Mouse (Mus musculus) neural tube, embryonic 10.5 days (tissue): ENCODE measurements around the gene Ephb1.

ENCODE experiments used
- DNase-seq: peaks from one replicate; pipeline ENCODE4 v3.0.0-alpha.2; 2017; ENCODE audit warnings: low spot score; ENCODE audit errors: extremely low spot score

The Ephb1 gene

DNA sequence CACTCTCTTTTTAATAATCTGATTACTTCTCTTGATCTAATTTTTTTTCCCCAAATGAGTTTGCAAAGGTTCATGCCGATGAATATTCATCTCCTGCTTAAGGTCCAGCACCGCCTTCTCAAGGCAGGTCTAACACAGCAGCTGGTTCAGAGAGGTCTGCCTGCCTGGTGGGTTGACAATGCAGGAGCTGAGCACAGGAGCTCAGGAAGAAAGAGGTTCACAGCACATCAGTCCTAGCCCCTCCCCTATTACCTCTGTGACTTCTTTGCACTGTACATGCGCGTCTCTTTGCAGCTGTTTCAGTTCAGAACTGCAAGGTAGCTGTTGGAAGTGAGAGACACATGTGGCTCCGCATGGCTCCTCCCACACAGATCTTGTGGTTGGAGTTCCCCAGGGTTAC lies 281.1 kb downstream of the Ephb1 start:
- DNase-seq = no peak

DNA sequence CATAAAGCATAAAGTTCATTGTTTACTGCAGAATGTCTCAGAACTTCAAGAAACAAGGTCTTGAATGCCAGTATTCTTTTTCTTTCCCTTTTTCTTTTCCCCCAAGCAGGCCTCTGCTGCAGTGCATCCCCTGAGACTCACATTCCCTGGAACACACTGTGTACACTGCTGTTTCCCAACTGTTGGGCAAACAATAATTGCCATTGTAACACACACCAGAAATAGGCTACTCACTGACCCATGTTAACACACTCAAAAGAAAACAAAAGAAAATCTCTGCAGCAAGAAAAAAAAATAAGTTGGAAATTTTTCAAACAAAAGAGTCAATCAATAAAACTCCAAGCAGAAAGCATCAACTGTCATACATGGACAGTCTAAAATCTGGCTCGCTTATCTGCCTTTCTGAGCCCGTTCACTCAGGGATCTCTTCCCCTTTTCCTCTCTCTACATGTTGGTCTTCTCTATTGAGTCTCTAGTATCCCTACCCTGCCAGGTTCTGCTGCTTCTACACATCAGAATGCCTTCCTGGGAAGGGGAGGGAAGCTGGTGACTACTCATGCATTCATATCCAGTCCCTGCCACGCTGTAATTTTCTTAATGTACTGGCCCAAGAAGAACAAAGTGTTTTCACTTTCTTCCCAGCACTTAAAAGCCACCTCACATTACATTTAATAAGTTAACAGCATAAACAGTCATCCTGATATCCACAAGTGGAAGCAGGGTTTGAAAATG lies 285.2 kb downstream of the Ephb1 start:
- no peak for DNase-seq

DNA sequence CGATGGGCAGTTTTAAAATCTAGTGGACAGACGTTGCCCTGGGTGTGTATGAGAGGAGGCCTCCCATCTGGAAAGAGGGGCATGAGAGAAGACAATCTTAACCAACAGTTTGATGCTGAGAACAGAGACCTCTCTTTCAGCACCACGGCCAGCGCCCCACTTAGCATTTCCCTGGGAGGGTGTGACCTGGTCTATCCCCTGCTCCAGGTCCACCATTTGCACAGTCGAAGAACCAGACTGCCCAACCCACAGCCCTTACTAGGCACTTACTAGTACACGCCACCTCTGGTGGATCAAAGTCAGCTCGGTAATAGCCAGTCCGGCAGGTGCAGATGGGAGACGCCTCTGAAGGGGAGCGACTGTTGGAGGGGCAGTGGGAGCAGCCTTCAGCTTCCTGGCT lies 287.9 kb downstream of the Ephb1 start:
- peak; percentile 61 for DNase-seq

GRCm38 (mm10) chr9:102045886-102046285 lies 308.6 kb downstream of the Ephb1 start:
- DNase-seq = no peak

GRCm38 (mm10) chr9:102045111-102045861 lies 309.2 kb downstream of the Ephb1 start:
- peak; percentile 27 for DNase-seq

DNA sequence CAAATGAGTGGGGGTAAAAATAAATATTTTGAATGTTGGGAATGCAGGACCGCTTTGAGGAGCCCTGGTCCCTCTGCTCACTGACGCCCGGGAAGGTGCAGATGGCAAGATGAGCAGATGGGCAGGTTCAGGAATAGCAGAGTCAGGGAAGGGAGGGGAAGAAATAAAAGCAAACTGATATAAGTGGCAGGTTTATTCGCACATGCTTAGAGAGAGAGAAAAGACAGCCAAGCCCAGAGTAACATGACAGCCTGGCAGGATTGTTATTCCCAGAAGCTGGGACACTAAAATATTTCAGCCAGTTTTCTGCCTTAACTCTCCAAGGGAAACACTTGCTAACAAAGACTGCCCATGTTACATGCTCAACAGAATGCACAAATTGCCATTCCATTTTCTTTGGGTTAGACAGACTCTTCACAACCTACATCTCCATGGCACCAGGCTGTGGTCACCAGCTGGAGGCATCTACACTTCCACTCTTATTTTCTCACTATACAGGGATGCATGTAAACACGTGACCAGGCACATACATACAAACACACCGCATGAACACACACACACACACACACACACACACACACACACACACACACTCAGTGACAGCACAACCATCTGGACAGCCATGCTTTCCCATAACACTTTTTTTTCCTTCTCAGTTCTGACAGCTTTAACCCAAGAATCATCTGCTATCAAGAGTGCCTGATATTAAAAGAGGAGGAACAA lies 315.3 kb downstream of the Ephb1 start:
- no peak for DNase-seq

DNA sequence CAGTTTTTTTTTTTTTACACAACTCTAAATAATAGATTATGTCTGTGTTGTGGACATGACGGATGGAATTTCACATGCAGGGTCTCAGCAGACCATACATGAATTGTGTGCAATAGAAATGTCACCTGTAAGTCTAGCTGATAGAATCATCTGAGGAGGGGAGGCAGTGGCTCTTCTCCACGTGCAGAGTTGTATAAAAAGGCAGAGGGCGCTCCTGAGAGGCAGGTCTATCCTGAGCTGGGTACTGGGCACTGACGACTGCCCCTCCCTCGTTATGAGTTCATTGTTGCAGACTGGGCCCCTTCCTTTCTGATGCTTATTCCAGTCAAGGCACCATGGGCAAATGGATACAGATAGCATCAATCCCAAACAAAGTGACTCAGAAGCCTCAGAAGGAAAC lies 318.4 kb downstream of the Ephb1 start:
- no peak for DNase-seq

DNA sequence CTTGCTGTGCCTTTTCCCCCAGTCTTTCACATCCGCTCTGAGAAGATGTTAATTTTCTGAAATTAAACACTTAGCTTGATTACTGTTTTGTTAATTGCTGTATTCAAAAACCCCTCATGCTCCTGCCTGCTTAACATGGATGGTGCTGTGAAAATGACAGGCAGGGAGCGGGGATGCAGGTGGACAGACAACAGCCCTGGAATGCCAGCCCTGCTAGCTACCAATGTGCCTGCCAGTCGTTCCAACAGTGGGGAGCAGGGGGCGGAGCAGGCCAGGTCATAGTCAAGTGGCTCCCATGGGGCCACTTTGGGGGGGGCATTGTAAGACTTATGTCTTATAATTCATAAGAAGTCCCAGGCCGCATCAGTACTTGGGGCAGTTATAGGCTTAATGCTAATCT lies 321.3 kb downstream of the Ephb1 start:
- DNase-seq = no peak

GRCm38 (mm10) chr9:102032376-102032775 lies 322.1 kb downstream of the Ephb1 start:
- no peak for DNase-seq

DNA sequence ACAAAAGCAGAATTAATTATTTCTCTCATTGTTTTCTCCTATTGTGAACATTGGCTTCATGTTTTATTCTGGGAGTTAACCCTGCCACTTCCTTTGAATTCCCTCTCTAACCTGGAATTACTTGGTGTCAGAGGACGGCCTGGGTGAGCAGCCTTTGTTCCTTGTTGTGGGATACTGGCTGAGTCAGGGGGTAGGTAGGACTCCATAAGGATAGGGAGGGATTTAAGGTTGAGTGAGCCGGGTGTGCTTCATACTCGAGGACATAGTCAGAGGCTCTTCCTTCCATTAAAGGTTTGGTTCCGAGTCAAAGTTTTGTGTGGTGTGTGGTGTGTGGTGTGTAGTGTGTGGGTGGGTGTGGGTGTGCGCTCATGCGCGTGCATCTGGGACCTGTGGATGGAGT lies 324.8 kb downstream of the Ephb1 start:
- no peak for DNase-seq

DNA sequence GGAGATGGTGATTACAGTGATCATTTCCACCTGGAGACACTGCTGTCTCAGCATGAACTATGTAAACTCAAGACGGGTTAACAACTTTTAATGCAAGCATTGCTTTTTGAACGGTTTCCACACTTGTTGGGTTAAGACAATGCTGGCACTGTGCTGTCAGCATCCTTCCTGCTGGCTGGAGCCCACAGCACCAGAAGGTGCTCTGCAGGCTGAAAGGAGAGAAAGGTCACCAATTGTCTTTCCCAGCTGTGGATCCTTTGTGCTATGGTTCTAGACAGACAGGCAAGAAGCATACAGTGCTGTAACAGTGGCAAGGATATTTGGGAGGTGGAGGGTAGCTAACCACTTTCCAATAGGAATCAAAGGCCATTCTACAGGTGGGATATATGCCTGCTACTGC lies 328.4 kb downstream of the Ephb1 start:
- no peak for DNase-seq

DNA sequence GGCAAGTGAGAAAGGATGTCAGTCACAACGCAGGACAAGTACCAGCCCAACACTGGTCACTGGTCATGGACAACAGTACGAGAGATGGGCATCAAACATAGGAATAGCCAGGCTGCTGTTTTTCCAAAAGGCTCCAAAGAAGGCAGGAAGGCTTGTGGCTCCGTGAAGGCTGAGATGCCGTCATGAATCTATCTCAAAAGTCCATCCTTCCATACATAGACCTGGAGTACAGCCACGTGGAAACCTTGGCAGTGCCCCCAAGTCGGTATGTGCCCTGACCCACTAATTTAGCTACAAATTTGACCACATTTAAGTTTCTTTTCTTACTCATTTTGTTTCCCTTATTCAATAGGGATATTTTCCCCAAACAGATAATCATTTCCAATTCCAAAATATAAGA lies 329.4 kb downstream of the Ephb1 start:
- no peak for DNase-seq

- DNase-seq = no peak
These were observed 339.0 kb downstream of the Ephb1 start for GRCm38 (mm10) chr9:102015516-102015915.

DNA sequence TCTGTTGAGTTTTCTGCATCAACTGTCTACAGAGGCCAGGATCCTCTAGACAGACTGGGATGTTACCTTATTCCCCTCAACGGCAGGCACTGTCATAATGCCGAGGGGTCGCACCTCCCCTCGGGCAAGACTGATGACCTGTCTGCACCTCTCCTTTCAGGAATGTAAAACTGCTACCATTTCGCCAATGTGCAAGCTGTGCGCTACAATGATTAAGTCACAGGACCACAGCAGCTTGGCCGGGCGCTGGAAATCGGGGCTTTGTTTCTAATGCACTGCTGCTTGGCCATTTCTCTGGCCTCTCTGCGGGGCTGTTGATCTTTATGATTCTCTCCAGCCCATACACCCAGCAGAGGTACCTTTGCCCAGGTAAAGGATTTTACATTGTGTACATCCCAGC lies 346.8 kb downstream of the Ephb1 start:
- no peak for DNase-seq

DNA sequence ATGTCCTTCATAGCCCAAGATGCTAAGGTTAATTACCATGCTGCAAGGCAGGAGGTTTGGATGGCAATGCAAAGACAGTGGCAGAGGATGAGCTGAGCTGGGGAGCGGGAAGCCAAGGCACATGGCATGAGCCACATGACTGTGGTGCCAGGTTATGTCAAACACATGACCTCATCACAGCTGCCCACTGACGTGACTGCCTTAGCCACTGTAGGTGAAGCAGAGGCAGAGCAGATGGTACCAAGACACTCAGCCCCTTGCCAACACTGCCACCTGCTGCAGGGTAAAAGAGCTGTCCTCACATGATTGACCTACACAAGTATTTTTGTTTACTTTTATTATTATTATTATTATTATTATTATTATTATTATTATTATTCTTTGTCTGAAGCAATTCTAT lies 348.0 kb downstream of the Ephb1 start:
- DNase-seq = no peak

DNA sequence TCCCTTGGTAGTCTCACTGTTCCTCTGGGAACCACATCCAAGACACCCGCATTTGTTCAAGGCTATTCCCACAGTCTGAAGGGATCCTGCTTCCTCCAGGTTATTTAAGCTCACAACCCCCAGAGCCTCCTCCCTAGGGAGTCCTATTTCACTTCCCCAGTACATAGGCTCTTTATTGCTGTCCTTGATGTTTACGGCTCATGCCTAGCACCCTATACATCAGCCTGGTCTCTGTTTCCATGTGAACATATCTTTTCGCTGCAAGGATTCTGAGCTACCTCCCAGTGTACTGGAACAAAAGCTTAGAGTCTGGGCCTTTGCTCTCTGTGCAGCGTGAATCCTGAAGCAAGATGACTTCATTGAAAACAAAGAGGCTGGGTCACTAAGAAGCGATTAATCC lies 351.6 kb downstream of the Ephb1 start:
- no peak for DNase-seq

DNA sequence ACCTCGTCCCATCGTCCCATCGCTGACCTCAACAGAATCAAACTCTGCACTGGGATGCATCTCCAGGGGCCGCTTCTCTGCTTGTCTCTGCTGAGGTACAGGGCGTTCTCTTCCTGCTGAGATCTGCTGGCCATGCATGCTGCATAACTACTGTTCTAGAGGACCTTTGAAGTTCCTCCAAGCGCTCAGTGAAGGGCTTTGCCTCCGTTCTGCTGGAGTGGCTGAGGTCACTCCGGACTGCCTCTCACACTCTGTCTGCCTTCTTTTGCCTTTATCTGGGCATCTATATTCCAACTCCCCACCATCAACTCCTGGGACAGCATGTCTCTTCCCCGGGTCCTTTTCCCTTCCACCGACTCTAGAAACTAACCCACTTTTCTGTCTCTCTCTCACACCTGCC lies 352.3 kb downstream of the Ephb1 start:
- no peak for DNase-seq

DNA sequence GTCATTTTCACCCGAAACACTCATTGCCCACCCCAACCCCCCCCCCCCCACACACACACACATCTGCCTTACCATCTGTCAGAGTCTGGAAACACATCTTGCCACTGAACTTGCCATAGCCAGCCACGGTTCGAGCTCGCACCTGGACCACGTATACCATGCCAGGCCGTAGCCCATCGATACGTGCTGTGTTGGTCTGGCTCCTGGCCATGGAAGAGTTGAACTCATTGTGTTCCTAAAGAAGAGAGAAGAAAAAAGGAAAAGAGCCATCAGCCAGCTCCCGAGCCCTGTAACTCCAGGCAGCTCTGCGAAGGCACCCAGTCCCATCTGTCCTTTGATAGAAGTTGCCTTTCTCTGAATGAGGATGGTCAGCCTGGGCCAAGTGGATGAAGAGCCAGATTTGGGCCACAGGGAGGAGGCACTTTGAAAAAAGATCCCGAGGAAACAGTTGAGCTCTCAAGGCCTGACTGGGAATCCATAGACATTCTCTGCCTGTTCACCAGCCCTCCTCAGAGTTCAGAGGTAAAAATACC lies 352.8 kb downstream of the Ephb1 start:
- DNase-seq = no peak

GRCm38 (mm10) chr9:101999690-102000089 lies 354.8 kb downstream of the Ephb1 start:
- no peak for DNase-seq

DNA sequence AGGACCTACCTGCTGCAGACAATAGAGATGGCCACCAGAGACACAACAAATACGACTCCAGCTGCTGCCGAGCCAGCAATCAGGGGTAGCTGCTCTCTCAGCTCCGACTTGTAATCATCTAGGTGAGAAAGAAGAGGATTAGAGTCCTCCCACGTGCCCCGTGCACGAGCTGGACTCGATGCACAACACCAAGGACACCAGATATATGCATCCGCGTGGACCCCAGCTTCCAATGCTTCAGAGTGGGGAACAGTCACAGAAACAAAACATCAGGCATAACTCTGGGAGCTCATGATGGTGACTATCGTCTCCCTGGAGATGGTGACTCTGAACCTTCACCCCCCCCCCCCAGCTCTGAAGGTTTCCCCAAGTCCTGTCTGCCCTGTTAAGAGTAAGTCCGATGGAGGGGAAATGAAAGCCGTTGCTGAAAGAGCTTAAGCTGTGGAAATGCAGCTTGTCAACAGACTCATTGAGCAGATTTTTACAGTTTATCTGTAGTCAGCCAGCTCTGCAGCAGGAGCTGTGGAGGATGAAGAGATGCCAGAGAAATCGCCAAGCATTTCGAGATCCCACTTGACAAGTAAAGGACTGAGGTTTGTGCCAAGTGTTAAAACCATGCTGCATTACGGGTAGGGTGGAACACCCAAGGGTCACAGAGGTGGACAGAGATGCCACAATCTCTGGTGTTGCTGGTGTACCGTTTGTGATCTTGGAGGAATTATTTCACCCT lies 357.6 kb downstream of the Ephb1 start:
- no peak for DNase-seq

- no peak for DNase-seq
These were observed 358.3 kb downstream of the Ephb1 start for GRCm38 (mm10) chr9:101996183-101996582.
